ENCODE assay signal across 9 mouse cellular contexts in the genomic region with DNA sequence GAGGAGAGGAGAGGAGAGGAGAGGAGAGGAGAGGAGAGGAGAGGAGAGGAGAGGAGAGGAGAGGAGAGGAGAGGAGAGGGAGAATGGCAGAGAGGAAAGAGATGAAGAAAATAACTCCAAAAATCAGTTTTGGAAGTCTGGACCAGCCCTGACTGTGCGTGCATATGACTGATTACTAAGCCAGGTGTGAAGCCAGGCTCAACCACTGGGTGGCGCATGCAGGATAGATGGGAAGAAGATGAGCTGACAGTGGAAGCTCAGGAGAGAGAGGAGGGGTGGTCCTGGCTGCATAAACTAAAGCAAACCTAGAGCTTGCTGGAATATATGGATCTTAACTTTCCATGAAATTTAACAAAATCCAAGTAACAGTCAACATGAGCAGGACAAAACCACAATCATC. TPM values are rescaled to one million over a fixed set of nuclear protein-coding genes. Genes with fewer than 3 reads are reported as not detected.
DNase-seq lines count a peak whose midpoint lies in the region; ATAC-seq and TF ChIP-seq lines count a peak whose summit lies in the region.
"Had no signal": no experiment of that assay in that cellular context is flagged by ENCODE, and none has a peak within 500 bp of the region (broad histone marks: within the 10 kb centered on the region; RNA-seq: fewer than 3 reads in every experiment).

No protein-coding gene starts in this region.

- no peak for ATAC-seq in embryonic facial prominence, embryonic 14.5 days (ENCODE audit: low read depth)
- no peak for ATAC-seq in kidney, postnatal 0 days (replicated peaks; ENCODE audit: low FRiP score, low read depth)
- ATAC-seq in lung, postnatal 0 days, result no peak

- H3K9me3 ChIP-seq in embryonic facial prominence, embryonic 14.5 days (ENCODE audit: control insufficient read depth, low read length), result no peaks in the 10 kb centered on the region
- no peaks in the 10 kb centered on the region for H3K9me3 ChIP-seq in kidney, postnatal 0 days (replicated peaks; ENCODE audit: low read length)
- no peaks in the 10 kb centered on the region for H3K9me3 ChIP-seq in lung, postnatal 0 days (ENCODE audit: low read length)

- H3K36me3 ChIP-seq in embryonic facial prominence, embryonic 14.5 days (ENCODE audit: control insufficient read depth, insufficient read depth, low read length), result no peaks in the 10 kb centered on the region
- 0 out of 2 replicates have a peak, but pooled peaks cover 4% of the 10 kb centered on the region for H3K36me3 ChIP-seq in kidney, postnatal 0 days (ENCODE audit: insufficient read depth, low read length)
- no peaks in the 10 kb centered on the region for H3K36me3 ChIP-seq in lung, postnatal 0 days (ENCODE audit: insufficient read depth, low read length)
- peaks cover 2% of the 10 kb centered on the region; the same call in 1 of the 2 replicates for H3K36me3 ChIP-seq in small intestine, adult 2 months (ENCODE audit: control insufficient read depth, insufficient read depth, low read length)

- no peak for TF ChIP-seq POLR2A in small intestine, adult 2 months (IDR thresholded peaks at IDR 0.05; ENCODE audit: low read depth, low read length)

- peak; percentile 70 for TF ChIP-seq CTCF in kidney, postnatal 0 days (IDR thresholded peaks at IDR 0.05; ENCODE audit: low read depth)
- TF ChIP-seq CTCF in lung, postnatal 0 days (IDR thresholded peaks at IDR 0.05), result peak; percentile 77
- TF ChIP-seq CTCF in small intestine, adult 2 months (IDR thresholded peaks at IDR 0.05; ENCODE audit: extremely low read depth, insufficient read length, insufficient replicate concordance, low read depth, low read length), result peak; percentile 62; the same call in 1 of the 2 replicates

- WGBS in embryonic facial prominence, embryonic 14.5 days, result 26% methylated on average over 2 of the region's 2 CpGs
- WGBS in kidney, postnatal 0 days, result 31% methylated on average over 2 of the region's 2 CpGs
- 28% methylated on average over 2 of the region's 2 CpGs for WGBS in lung, postnatal 0 days
- 26% methylated on average over 2 of the region's 2 CpGs for WGBS in small intestine, adult 2 months

- no peak overlapping the region for H3K4me2 ChIP-seq in embryonic facial prominence, embryonic 14.5 days (ENCODE audit: low read depth, low read length)
- H3K4me2 ChIP-seq in kidney, postnatal 0 days (ENCODE audit: low read length), result no peak overlapping the region
- no peak overlapping the region for H3K4me2 ChIP-seq in lung, postnatal 0 days (replicated peaks; ENCODE audit: low read depth, low read length)

- no peak for TF ChIP-seq EP300 in lung, postnatal 0 days (IDR thresholded peaks at IDR 0.05)

- H3K27ac ChIP-seq in embryonic facial prominence, embryonic 14.5 days (replicated peaks; ENCODE audit: low read depth, low read length), result no peak overlapping the region
- H3K27ac ChIP-seq in kidney, postnatal 0 days, result no peak overlapping the region
- H3K27ac ChIP-seq in lung, postnatal 0 days (ENCODE audit: low read length), result no peak overlapping the region
- H3K27ac ChIP-seq in small intestine, adult 2 months (ENCODE audit: insufficient read depth, low read depth, low read length), result no peak overlapping the region

- H3K4me1 ChIP-seq in embryonic facial prominence, embryonic 14.5 days (ENCODE audit: control insufficient read depth, insufficient read depth, low read length), result no peaks in the 10 kb centered on the region
- no peaks in the 10 kb centered on the region for H3K4me1 ChIP-seq in kidney, postnatal 0 days (replicated peaks; ENCODE audit: insufficient read depth, low read length)
- H3K4me1 ChIP-seq in lung, postnatal 0 days (ENCODE audit: insufficient read depth, low read depth, low read length), result no peaks in the 10 kb centered on the region
- no peaks in the 10 kb centered on the region for H3K4me1 ChIP-seq in small intestine, adult 2 months (ENCODE audit: control insufficient read depth, insufficient read depth, insufficient read length, low read length)

- no peak overlapping the region for H3K4me3 ChIP-seq in embryonic facial prominence, embryonic 14.5 days (ENCODE audit: low read depth, low read length)
- H3K4me3 ChIP-seq in kidney, postnatal 0 days (replicated peaks; ENCODE audit: low read depth, low read length), result no peak overlapping the region
- H3K4me3 ChIP-seq in lung, postnatal 0 days (ENCODE audit: low read depth, low read length), result no peak overlapping the region
- no peak overlapping the region for H3K4me3 ChIP-seq in small intestine, adult 2 months (ENCODE audit: low read depth, low read length)

- peak; percentile 49 to 85 for DNase-seq in adrenal gland, adult (ENCODE audit: inconsistent age in 2 of 2, low spot score in 1 of 2)
- DNase-seq in adrenal gland, adult 8-10 months, result no peak
- DNase-seq in urinary bladder, postnatal 14 days (ENCODE audit: low spot score), result peak; percentile 60
- no peak for DNase-seq in urinary bladder, adult 2 months (ENCODE audit: low spot score)
- peak; percentile 27 for DNase-seq in embryonic facial prominence, embryonic 14.5 days (ENCODE audit: low spot score)
- peak; percentile 37 for DNase-seq in kidney, postnatal 0 days (ENCODE audit: low spot score)
- DNase-seq in lung, postnatal 0 days (ENCODE audit: low spot score), result no peak

- H3K9ac ChIP-seq in embryonic facial prominence, embryonic 14.5 days (ENCODE audit: low read depth, low read length), result no peak overlapping the region
- H3K9ac ChIP-seq in kidney, postnatal 0 days (ENCODE audit: low read depth, low read length), result no peak overlapping the region
- no peak overlapping the region for H3K9ac ChIP-seq in lung, postnatal 0 days (replicated peaks; ENCODE audit: low read depth)

- H3K27me3 ChIP-seq in embryonic facial prominence, embryonic 14.5 days (replicated peaks; ENCODE audit: control insufficient read depth, insufficient read depth, low read length), result no peaks in the 10 kb centered on the region
- no peaks in the 10 kb centered on the region for H3K27me3 ChIP-seq in kidney, postnatal 0 days (ENCODE audit: insufficient read depth, low read length)
- H3K27me3 ChIP-seq in lung, postnatal 0 days (replicated peaks; ENCODE audit: insufficient read depth, low read length), result no peaks in the 10 kb centered on the region
- H3K27me3 ChIP-seq in small intestine, adult 2 months (ENCODE audit: control insufficient read depth, insufficient read depth, low read length), result no peaks in the 10 kb centered on the region

RNA-seq across cellular contexts. Expression of a gene that starts 6.9 kb away (rescaled TPM):
- total RNA-seq in adrenal gland, adult 8-10 months (2022), result 10 to 100 TPM; 19.0 to 57.4 (median 39.0) TPM
- 19.7 and 24.8 TPM in 2 replicates for polyA plus RNA-seq in urinary bladder, adult 2 months (2012; rRNA removed)
- 48.2 and 52.5 TPM in 2 replicates for polyA plus RNA-seq in embryonic facial prominence, embryonic 14.5 days (2014; fragmentation: Nextera tagmentation; extraction: Ambion mirVana)
- polyA plus RNA-seq in kidney, postnatal 0 days (2015; fragmentation: Nextera tagmentation; extraction: Ambion mirVana), result 40.3 and 49.3 TPM in 2 replicates
- polyA plus RNA-seq in lung, postnatal 0 days (2015; fragmentation: Nextera tagmentation; extraction: Ambion mirVana), result 31.8 and 32.3 TPM in 2 replicates
- polyA plus RNA-seq in small intestine, adult 2 months (2012; rRNA removed), result 5.1 and 9.3 TPM in 2 replicates

RNA-seq across cellular contexts. Expression of a gene that starts 16.8 kb away (rescaled TPM):
- total RNA-seq in adrenal gland, adult 8-10 months (2022), result under 1 TPM in 1 of 4 experiments, not detected in 3; 0.34 TPM
- 3.9 and 4.8 TPM in 2 replicates for polyA plus RNA-seq in urinary bladder, adult 2 months (2012; rRNA removed)
- 1.3 and 2.9 TPM in 2 replicates for polyA plus RNA-seq in embryonic facial prominence, embryonic 14.5 days (2014; fragmentation: Nextera tagmentation; extraction: Ambion mirVana)
- polyA plus RNA-seq in kidney, postnatal 0 days (2015; fragmentation: Nextera tagmentation; extraction: Ambion mirVana), result 0.12 and 0.18 TPM in 2 replicates
- 0.27 TPM in 1 of 2 replicates, not detected in the other for polyA plus RNA-seq in lung, postnatal 0 days (2015; fragmentation: Nextera tagmentation; extraction: Ambion mirVana)
- polyA plus RNA-seq in small intestine, adult 2 months (2012; rRNA removed), result 2.4 and 5.4 TPM in 2 replicates
- total RNA-seq: gastrocnemius, postnatal 36 days had no signal

RNA-seq across cellular contexts. Expression of a gene that starts 31.5 kb away (rescaled TPM):
- 100 to 1,000 TPM; 251 to 364 (median 310) TPM for total RNA-seq in adrenal gland, adult 8-10 months (2022)
- 589 and 923 TPM in 2 replicates for polyA plus RNA-seq in urinary bladder, adult 2 months (2012; rRNA removed)
- 263 and 311 TPM in 2 replicates for polyA plus RNA-seq in embryonic facial prominence, embryonic 14.5 days (2014; fragmentation: Nextera tagmentation; extraction: Ambion mirVana)
- polyA plus RNA-seq in kidney, postnatal 0 days (2015; fragmentation: Nextera tagmentation; extraction: Ambion mirVana), result 90.4 and 93.4 TPM in 2 replicates
- 175 and 176 TPM in 2 replicates for polyA plus RNA-seq in lung, postnatal 0 days (2015; fragmentation: Nextera tagmentation; extraction: Ambion mirVana)
- polyA plus RNA-seq in small intestine, adult 2 months (2012; rRNA removed), result 121 and 168 TPM in 2 replicates

RNA-seq across cellular contexts. Expression of a gene that starts 41.1 kb away (rescaled TPM):
- total RNA-seq in adrenal gland, adult 8-10 months (2022), result 1 to 10 TPM in 1 of 4 experiments, under 1 TPM in 3; 0.42 to 1.1 (median 0.64) TPM
- polyA plus RNA-seq in urinary bladder, adult 2 months (2012; rRNA removed), result 0.01 TPM in 2 replicates
- 0.11 and 0.21 TPM in 2 replicates for polyA plus RNA-seq in embryonic facial prominence, embryonic 14.5 days (2014; fragmentation: Nextera tagmentation; extraction: Ambion mirVana)
- polyA plus RNA-seq in kidney, postnatal 0 days (2015; fragmentation: Nextera tagmentation; extraction: Ambion mirVana), result 0.04 and 0.05 TPM in 2 replicates
- polyA plus RNA-seq in lung, postnatal 0 days (2015; fragmentation: Nextera tagmentation; extraction: Ambion mirVana), result 0.07 TPM in 1 of 2 replicates, not detected in the other
- polyA plus RNA-seq in small intestine, adult 2 months (2012; rRNA removed), result 0.79 and 1.1 TPM in 2 replicates

RNA-seq across cellular contexts. Expression of a gene that starts 50.9 kb away (rescaled TPM):
- 100 to 1,000 TPM in 1 of 4 experiments, 10 to 100 TPM in 3; 68.5 to 100 (median 79.5) TPM for total RNA-seq in adrenal gland, adult 8-10 months (2022)
- 0.53 and 0.56 TPM in 2 replicates for polyA plus RNA-seq in urinary bladder, adult 2 months (2012; rRNA removed)
- 0.80 and 1.3 TPM in 2 replicates for polyA plus RNA-seq in embryonic facial prominence, embryonic 14.5 days (2014; fragmentation: Nextera tagmentation; extraction: Ambion mirVana)
- 0.11 and 0.22 TPM in 2 replicates for polyA plus RNA-seq in kidney, postnatal 0 days (2015; fragmentation: Nextera tagmentation; extraction: Ambion mirVana)
- not detected in 2 replicates for polyA plus RNA-seq in lung, postnatal 0 days (2015; fragmentation: Nextera tagmentation; extraction: Ambion mirVana)
- 0.06 and 0.20 TPM in 2 replicates for polyA plus RNA-seq in small intestine, adult 2 months (2012; rRNA removed)

Comparison
In these comparisons a context has a peak if more than half of its experiments do, and no peak if none do; other contexts are left out.
1. DNase-seq: peak in adrenal gland, adult (2 of 2), urinary bladder, postnatal 14 days (single experiment), embryonic facial prominence, embryonic 14.5 days (single experiment) and kidney, postnatal 0 days (single experiment); none in adrenal gland, adult 8-10 months (single experiment), urinary bladder, adult 2 months (single experiment) and lung, postnatal 0 days (single experiment).
2. Peak in every context shown above with its lines, with median percentiles within 50 percentile points of each other: CTCF ChIP-seq.